Mouse (Mus musculus) left cerebral cortex, postnatal 14 days (tissue): ENCODE data around the gene Gapdhs. TPM values are rescaled to one million over a fixed set of nuclear protein-coding genes. Genes with fewer than 3 reads are reported as not detected.
A peak's percentile ranks its signal among the peaks of the same experiment; 100 is the strongest.
"Not testable (repeated sequence)": the region's sequence is repeated elsewhere in the genome, so short reads cannot be mapped to it uniquely, and the experiment has no call there.

Experiments
- DNase-seq, 2 experiments: peaks; one replicate each; pipeline ENCODE4 v3.0.0; 2021 to 2022; ENCODE audit warnings: low spot score in 2 of 2, mixed read lengths in 1 of 2
- intact Hi-C: fragments of 180-260 bp; cut with DNase I; formaldehyde crosslinking; loops from one replicate; pipeline ENCODE4 v1.15.1; 2025
- total RNA-seq, 2 experiments: library from RNA; stranded (reverse); gene quantifications; 2 replicates each; pipeline ENCODE4 v1.2.3; 2021

Gene Gapdhs
- total RNA-seq, 2 experiments from 2014 or later = not detected

- intact Hi-C loops = no loop called here
- no peak for DNase-seq
These were observed 6.5 kb upstream of the Gapdhs start for GRCm38 (mm10) chr7:30749824-30750606.

DNA sequence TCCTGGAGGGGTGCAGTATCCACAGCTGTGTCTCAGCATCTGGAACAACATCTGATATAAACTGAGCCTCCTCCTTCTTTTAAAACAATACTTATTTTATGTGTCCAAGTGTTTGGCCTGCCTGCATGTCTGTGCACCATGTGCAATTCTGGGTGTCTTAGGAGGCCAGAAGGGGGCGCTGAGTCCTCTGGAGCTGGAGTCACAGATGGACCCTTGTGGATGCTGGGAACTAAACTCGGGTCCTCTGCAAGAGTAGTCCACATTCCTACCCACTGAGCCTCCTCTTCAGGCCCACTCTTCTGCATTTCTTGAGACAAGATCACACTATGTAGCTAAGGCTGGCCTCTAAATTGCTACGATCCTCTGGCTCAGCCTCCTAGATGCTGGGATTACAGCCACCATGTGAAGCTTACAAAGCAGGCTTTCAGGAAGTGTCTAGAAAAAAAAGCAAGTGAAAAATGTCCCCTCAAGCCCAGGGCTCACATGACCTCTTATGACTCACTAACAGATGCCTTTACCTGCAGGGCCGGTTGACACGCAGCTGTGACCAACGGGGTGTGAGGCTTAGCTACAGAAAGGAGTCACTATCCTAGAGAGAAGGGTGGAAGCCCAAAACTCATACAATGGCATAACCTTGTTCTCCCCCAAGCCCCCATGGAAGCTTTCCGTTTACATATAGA lies 4.2 kb upstream of the Gapdhs start:
- intact Hi-C loops = no loop called here
- no peak for DNase-seq

DNA sequence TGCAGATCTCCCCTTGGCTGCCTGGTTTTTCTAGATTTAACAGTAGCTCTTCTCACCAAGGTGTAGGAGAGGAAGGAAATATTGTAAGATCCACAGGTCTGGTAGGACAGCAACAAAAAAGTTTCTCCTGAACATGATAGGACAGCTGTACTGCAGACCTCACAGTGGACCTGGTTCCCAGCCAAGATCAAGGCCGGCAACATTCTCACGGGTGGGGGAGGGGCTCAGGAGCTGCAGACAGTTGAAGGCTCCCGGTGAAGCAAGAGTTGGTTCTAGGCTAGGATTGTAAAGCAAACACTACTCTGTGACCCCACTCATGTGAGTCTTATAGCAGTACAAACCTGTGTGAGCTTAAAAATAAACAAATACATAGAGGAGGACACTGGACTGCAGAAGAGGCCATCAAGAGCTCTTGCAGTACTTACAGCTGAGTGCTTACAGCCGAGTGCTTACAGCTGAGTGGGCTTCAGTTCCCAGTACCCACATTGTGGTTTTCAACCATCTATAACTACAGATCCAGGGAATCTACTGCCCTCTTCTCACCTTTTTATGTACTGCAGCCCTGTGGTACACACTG lies 629 bp upstream of the Gapdhs start:
- intact Hi-C loops = no loop called here
- DNase-seq = no peak

GRCm38 (mm10) chr7:30742570-30742969 lies 911 bp downstream of the Gapdhs start:
- DNase-seq, intact Hi-C loops: not testable (repeated sequence)

DNA sequence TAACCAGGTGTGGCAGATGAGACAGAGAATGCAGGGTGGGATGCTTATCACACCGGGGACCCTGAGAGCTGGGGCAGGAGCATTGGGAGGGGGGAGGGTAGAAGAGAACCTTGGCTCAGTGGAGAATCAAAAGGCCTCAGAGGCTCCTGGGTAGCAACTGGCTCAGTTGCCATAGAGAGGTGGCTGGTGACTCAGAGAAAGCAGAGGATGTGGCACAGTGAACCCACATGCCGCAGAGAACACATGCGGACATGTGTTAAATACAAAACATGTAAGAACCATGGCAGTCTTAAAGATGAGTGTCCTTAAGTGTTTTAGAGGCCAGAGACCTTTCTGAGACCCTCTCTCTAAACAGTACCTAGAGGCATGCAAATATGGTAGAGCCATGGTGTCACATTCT lies 7.3 kb downstream of the Gapdhs start:
- intact Hi-C loops = no loop called here
- no peak for DNase-seq

GRCm38 (mm10) chr7:30730064-30730722 lies 13.3 kb downstream of the Gapdhs start:
- DNase-seq = peak in 1 of 2 experiments; percentile 53
- intact Hi-C loops = not testable (repeated sequence)

GRCm38 (mm10) chr7:30729396-30730063 lies 14.0 kb downstream of the Gapdhs start, which contains the start of gene Tmem147:
Gene Tmem147 (minus strand): TSS chr7:30729540.
- DNase-seq = peak; percentile 96
- intact Hi-C loops = no loop called here

GRCm38 (mm10) chr7:30728739-30729395 lies 14.6 kb downstream of the Gapdhs start:
- intact Hi-C loops = no loop called here

GRCm38 (mm10) chr7:30728214-30728613 lies 15.3 kb downstream of the Gapdhs start:
- intact Hi-C loops = no loop called here

More at GRCm38 (mm10) chr7:30728739-30729395, 14.6 kb downstream of the Gapdhs start:
- no peak for DNase-seq

GRCm38 (mm10) chr7:30723274-30723953 lies 20.1 kb downstream of the Gapdhs start:
- intact Hi-C loops = loop anchor here (5.0 kb wide), 1 partner anchor 56 kb away; no protein-coding TSS in a partner anchor
- no peak for DNase-seq

More at GRCm38 (mm10) chr7:30728214-30728613, 15.3 kb downstream of the Gapdhs start:
- DNase-seq = no peak

DNA sequence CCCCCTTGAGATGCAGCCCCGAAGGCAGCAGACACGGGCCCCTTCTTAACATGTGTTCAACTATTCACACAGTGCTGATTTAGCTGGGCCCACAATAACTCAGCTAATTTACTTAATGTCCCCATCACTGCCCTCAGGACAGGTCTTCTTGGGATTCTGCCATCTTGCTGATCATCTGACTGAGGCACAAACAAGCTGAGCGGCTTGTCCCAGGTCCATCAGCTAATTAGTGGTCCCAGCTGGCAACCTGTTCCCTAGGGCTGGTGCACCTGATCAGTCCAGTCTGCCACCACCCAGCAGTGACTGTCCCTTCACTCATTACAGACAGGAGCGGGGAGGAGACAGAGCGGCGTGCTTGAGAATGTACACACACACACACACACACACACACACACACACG lies 22.2 kb downstream of the Gapdhs start:
- intact Hi-C loops = loop anchor here (5.0 kb wide), 1 partner anchor 54 kb away; no protein-coding TSS in a partner anchor
- no peak for DNase-seq

GRCm38 (mm10) chr7:30719669-30720068 lies 23.8 kb downstream of the Gapdhs start:
- intact Hi-C loops = loop anchor here (5.0 kb wide), 1 partner anchor 52 kb away; no protein-coding TSS in a partner anchor
- DNase-seq = no peak

DNA sequence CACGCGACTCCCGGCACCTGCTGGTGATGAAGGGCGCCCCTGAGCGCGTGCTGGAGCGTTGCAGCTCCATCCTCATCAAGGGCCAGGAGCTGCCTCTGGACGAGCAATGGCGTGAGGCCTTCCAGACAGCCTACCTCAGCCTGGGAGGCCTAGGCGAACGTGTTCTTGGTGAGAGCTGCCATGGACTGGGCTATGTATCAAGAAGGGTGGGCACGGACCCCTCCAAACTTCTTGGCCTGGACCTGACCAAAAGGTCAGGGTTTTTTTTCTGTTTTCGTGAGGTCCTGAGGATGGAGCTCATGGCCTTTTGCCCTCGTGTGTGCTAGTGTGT lies 25.8 kb downstream of the Gapdhs start:
- DNase-seq = no peak
- intact Hi-C loops = no loop called here

- intact Hi-C loops = no loop called here
- DNase-seq = peak; percentile 52 to 62
These were observed 26.3 kb downstream of the Gapdhs start for GRCm38 (mm10) chr7:30717006-30717715.

DNA sequence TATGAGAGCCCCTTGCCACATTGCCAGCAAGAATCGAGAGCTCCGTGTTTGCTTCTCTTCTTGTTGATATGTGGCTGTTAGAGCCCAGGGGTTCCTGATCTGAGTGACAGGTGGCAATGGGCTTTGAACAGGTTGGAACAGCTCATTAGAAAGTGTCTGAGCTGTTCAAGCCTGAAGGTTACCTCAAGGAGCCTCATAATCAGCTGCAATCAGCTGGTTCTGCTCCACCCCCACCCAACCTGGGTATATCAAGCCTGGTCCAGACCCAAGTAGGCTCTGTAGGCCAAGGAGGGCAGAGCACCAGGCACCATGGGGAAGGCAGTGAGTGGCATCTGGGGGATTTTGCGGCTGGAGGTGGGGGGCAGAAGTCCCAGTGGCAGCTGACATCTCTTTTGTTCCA lies 31.5 kb downstream of the Gapdhs start, which contains the start of gene Atp4a:
Gene Atp4a (plus strand): TSS at position 268 of the 400 bp plus-strand sequence.
- no peak for DNase-seq
- intact Hi-C loops = no loop called here

DNA sequence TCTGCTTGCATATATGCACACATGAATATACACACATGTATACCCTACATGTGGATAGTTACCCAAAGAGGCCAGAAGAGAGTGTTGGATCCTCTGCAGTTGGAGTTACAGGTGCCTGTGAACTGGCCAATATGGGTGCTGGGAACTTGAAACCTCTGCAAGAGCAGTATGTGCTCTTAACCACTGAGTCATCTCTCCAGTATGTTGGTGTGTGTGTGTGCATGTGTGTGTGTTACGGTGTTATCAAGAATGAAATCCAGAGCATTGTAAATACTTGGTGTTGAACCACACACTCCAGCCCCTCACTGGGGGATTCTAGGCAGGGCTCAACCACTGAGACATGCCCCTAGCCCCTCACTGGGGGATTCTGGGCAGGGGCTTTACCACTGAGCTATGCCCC lies 36.0 kb downstream of the Gapdhs start:
- DNase-seq = no peak
- intact Hi-C loops = no loop called here

DNA sequence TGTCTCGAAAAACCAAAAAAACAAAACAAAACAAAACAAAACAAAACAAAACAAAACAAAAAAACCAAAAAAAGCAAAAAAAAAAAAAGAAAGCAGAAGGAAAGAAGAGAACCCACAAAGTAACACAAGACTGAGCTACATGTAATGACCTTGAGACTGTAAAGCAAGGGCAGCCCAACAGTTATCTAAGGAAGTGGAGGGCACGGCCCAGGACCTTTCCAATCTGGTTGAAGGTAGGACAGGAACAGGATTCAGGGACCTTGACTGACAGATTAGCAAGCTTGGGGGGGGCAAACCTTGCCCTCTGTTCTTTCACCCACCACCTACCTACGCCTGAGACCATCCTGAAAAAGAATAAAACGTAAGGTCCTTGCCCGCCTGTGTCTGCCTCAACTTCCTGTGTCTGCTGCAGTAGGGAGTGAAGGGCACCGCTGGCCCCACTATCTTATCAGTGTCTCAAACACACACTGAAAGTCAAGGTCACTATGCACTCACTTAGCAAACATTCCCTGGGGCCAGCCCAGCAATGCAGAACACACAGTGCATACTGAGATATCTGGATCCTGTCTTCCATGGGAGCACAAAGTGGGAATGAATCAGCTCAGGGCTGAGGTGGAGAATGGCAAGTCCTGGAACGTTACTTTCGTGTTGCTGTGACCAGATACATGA lies 37.1 kb downstream of the Gapdhs start:
- intact Hi-C loops = no loop called here
- no peak for DNase-seq
